Mouse (Mus musculus): ENCODE data around the gene Otud7b. TPM values are rescaled to one million over a fixed set of nuclear protein-coding genes. Genes with fewer than 3 reads are reported as not detected.

Otud7b gene
- polyA plus RNA-seq, 1 experiment = 19.9 TPM

- Histone ChIP-seq H3K27ac (ENCODE audit: insufficient read depth, low read length) (no peak overlapping the region), H3K4me3 (ENCODE audit: insufficient read depth, low read length) (no peak overlapping the region), H3K4me1 (ENCODE audit: control insufficient read depth, insufficient read depth, low read length) (no peaks in the 10 kb centered on the region)
- no peak for TF ChIP-seq CTCF (IDR thresholded peaks at IDR 0.05; ENCODE audit: extremely low read depth, insufficient read depth, low read length)
- TF ChIP-seq POLR2A (IDR thresholded peaks at IDR 0.05; ENCODE audit: extremely low read depth, insufficient read depth, low read length) = no peak
Observed at GRCm38 (mm10) chr3:96094203-96094602, 10.1 kb upstream of the Otud7b start.

DNA sequence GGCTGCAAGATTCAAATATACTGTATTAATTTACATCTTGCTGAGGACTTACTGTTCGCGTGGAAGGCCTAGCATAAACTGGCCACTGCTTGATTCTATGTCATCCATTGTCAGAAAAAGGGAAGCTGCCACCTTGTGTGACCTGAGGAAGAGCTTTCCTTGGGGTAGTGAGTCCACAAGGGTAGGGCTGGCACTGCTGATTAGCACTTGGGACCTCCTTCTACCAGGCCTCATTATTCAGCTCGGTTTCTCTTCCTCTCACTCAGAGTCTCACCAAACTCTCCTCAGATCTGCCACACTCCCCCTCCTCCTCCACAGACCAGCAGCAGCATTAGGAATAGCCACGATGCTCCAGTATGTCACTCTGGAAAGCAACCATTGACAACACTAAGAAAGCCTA is 6.2 kb upstream of the Otud7b start:
- H3K27ac ChIP-seq (ENCODE audit: insufficient read depth, low read length) = no peak overlapping the region

GRCm38 (mm10) chr3:96098616-96099267 is 5.6 kb upstream of the Otud7b start:
- H3K4me1 ChIP-seq (ENCODE audit: control insufficient read depth, insufficient read depth, low read length) = no peaks in the 10 kb centered on the region
- no peak overlapping the region for H3K4me3 ChIP-seq (ENCODE audit: insufficient read depth, low read length)
- TF ChIP-seq CTCF (IDR thresholded peaks at IDR 0.05; ENCODE audit: extremely low read depth, insufficient read depth, low read length) (no peak), POLR2A (IDR thresholded peaks at IDR 0.05; ENCODE audit: extremely low read depth, insufficient read depth, low read length) (no peak)
- no peak overlapping the region for H3K27ac ChIP-seq (ENCODE audit: insufficient read depth, low read length)

More for the DNA sequence above, 6.2 kb upstream of the Otud7b start:
- H3K4me1 ChIP-seq (ENCODE audit: control insufficient read depth, insufficient read depth, low read length) = no peaks in the 10 kb centered on the region
- no peak for TF ChIP-seq POLR2A (IDR thresholded peaks at IDR 0.05; ENCODE audit: extremely low read depth, insufficient read depth, low read length)
- TF ChIP-seq CTCF (IDR thresholded peaks at IDR 0.05; ENCODE audit: extremely low read depth, insufficient read depth, low read length) = no peak
- H3K4me3 ChIP-seq (ENCODE audit: insufficient read depth, low read length) = no peak overlapping the region

- Histone ChIP-seq H3K27ac (ENCODE audit: insufficient read depth, low read length) (peak overlapping the region; percentile 49; the same call in 1 of the 2 replicates), H3K4me3 (ENCODE audit: insufficient read depth, low read length) (no peak overlapping the region), H3K4me1 (ENCODE audit: control insufficient read depth, insufficient read depth, low read length) (peaks cover 1% of the 10 kb centered on the region; the same call in 1 of the 2 replicates)
- TF ChIP-seq CTCF (IDR thresholded peaks at IDR 0.05; ENCODE audit: extremely low read depth, insufficient read depth, low read length) (no peak), POLR2A (IDR thresholded peaks at IDR 0.05; ENCODE audit: extremely low read depth, insufficient read depth, low read length) (no peak)
Observed at GRCm38 (mm10) chr3:96102100-96102872, 2.0 kb upstream of the Otud7b start.

- TF ChIP-seq POLR2A (IDR thresholded peaks at IDR 0.05; ENCODE audit: extremely low read depth, insufficient read depth, low read length) = no peak
- no peak for TF ChIP-seq CTCF (IDR thresholded peaks at IDR 0.05; ENCODE audit: extremely low read depth, insufficient read depth, low read length)
- H3K27ac ChIP-seq (ENCODE audit: insufficient read depth, low read length) = peak overlapping the region; percentile 79
- H3K4me3 ChIP-seq (ENCODE audit: insufficient read depth, low read length) = peak overlapping the region; percentile 94
- H3K4me1 ChIP-seq (ENCODE audit: control insufficient read depth, insufficient read depth, low read length) = peaks cover 1% of the 10 kb centered on the region
Observed at GRCm38 (mm10) chr3:96103901-96104260, 446 bp upstream of the Otud7b start.

DNA sequence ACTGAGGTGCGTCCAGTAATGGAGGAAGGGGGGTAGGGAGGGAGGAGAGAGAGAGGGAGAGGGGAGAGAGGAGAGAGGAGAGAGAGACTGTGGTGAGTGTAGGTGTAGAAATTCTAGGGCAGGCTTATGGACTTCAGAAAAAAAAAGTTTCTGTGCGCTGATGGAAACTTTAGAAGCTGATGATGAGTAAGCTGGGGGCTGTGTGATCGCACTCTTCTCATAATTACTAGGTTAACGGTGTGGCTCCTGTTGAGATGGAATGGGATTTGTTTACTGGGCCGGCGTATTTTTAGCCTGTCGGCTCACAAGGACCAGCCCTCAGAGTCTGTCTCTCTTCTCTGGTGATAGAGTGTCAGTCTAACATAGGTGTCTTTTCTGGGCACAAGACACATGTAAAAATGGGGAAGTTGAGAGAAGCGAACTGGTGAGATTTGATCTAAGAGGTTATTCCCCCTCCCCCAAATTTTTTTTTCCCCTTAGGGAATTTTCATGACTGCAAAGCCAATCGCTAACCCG is 963 bp downstream of the Otud7b start:
- H3K4me3 ChIP-seq (ENCODE audit: insufficient read depth, low read length) = peak overlapping the region; percentile 94
- H3K4me1 ChIP-seq (ENCODE audit: control insufficient read depth, insufficient read depth, low read length) = peaks cover 1% of the 10 kb centered on the region
- TF ChIP-seq CTCF (IDR thresholded peaks at IDR 0.05; ENCODE audit: extremely low read depth, insufficient read depth, low read length) (no peak), POLR2A (IDR thresholded peaks at IDR 0.05; ENCODE audit: extremely low read depth, insufficient read depth, low read length) (no peak)
- no peak overlapping the region for H3K27ac ChIP-seq (ENCODE audit: insufficient read depth, low read length)

- H3K4me3 ChIP-seq (ENCODE audit: insufficient read depth, low read length) = no peak overlapping the region
- no peak for TF ChIP-seq POLR2A (IDR thresholded peaks at IDR 0.05; ENCODE audit: extremely low read depth, insufficient read depth, low read length)
- no peak for TF ChIP-seq CTCF (IDR thresholded peaks at IDR 0.05; ENCODE audit: extremely low read depth, insufficient read depth, low read length)
- peaks cover 4% of the 10 kb centered on the region for H3K4me1 ChIP-seq (ENCODE audit: control insufficient read depth, insufficient read depth, low read length)
- H3K27ac ChIP-seq (ENCODE audit: insufficient read depth, low read length) = no peak overlapping the region
Observed at GRCm38 (mm10) chr3:96106151-96106550, 1.8 kb downstream of the Otud7b start.

DNA sequence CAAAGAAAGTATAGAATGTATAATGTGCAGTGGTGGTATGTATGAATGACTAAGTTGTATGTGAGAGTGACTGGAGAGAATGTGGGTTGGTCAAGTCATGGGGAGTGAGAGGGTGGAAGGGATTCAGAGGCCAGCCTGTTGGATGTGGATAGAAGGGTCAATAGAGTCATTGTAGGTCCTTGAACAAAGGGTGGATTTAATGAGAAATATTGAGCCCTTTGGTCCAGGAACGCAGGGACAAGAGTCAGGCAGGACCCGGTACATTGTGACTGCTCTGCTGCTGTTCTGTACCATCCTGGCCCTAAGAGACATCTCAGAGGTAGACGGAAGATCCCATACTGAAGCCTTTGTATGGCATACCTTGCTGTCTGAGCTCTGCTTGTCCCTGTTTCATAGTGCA is 4.0 kb downstream of the Otud7b start:
- TF ChIP-seq POLR2A (IDR thresholded peaks at IDR 0.05; ENCODE audit: extremely low read depth, insufficient read depth, low read length) (no peak), CTCF (IDR thresholded peaks at IDR 0.05; ENCODE audit: extremely low read depth, insufficient read depth, low read length) (no peak)
- Histone ChIP-seq H3K27ac (ENCODE audit: insufficient read depth, low read length) (no peak overlapping the region), H3K4me1 (ENCODE audit: control insufficient read depth, insufficient read depth, low read length) (peaks cover 6% of the 10 kb centered on the region), H3K4me3 (ENCODE audit: insufficient read depth, low read length) (peak overlapping the region; percentile 13; the same call in 1 of the 2 replicates)

GRCm38 (mm10) chr3:96113251-96113650 is 8.9 kb downstream of the Otud7b start:
- TF ChIP-seq CTCF (IDR thresholded peaks at IDR 0.05; ENCODE audit: extremely low read depth, insufficient read depth, low read length) = no peak
- TF ChIP-seq POLR2A (IDR thresholded peaks at IDR 0.05; ENCODE audit: extremely low read depth, insufficient read depth, low read length) = no peak
- Histone ChIP-seq H3K27ac (ENCODE audit: insufficient read depth, low read length) (no peak overlapping the region), H3K4me3 (ENCODE audit: insufficient read depth, low read length) (no peak overlapping the region), H3K4me1 (ENCODE audit: control insufficient read depth, insufficient read depth, low read length) (peaks cover 8% of the 10 kb centered on the region)
